Mouse (Mus musculus) hindbrain, embryonic 15.5 days (tissue): ENCODE measurements around the gene Odf3l1. TPM values are rescaled to one million over a fixed set of nuclear protein-coding genes. Genes with fewer than 3 reads are reported as not detected.
A peak's percentile ranks its signal among the peaks of the same experiment; 100 is the strongest.

Source experiments
- ATAC-seq: fragments of 200-750 bp; cut with Nextera tagmentation; 2 replicates; pipeline ENCODE4 v1.8.0; 2017; ENCODE audit warnings: low read depth, moderate number of reproducible peaks, moderate TSS enrichment; ENCODE audit not compliant: low FRiP score
- H3K27ac ChIP-seq: fragments of 300-500 bp; sonication (generic); replicated peaks from 2 replicates; pipeline ENCODE4 v1.5.1; 2015; ENCODE audit warnings: mild to moderate bottlenecking, inconsistent platforms
- H3K27me3 ChIP-seq: fragments of 300-500 bp; sonication (generic); 2 replicates; pipeline ENCODE4 v1.6.1; 2015; ENCODE audit warnings: control low read depth, inconsistent platforms
- H3K36me3 ChIP-seq: fragments of 300-500 bp; sonication (generic); 2 replicates; pipeline ENCODE4 v1.6.1; 2015; ENCODE audit warnings: control low read depth, inconsistent platforms
- H3K4me1 ChIP-seq: fragments of 300-500 bp; sonication (generic); replicated peaks from 2 replicates; pipeline ENCODE4 v1.6.1; 2015; ENCODE audit warnings: control low read depth, inconsistent platforms
- H3K4me2 ChIP-seq: fragments of 300-500 bp; sonication (generic); 2 replicates; pipeline ENCODE4 v1.6.1; 2015; ENCODE audit warnings: moderate library complexity, mild to moderate bottlenecking, inconsistent platforms
- H3K4me3 ChIP-seq: fragments of 300-500 bp; sonication (generic); 2 replicates; pipeline ENCODE4 v1.5.1; 2015; ENCODE audit warnings: mild to moderate bottlenecking, inconsistent platforms
- H3K9ac ChIP-seq: fragments of 300-500 bp; sonication (generic); 2 replicates; pipeline ENCODE4 v1.6.1; 2015; ENCODE audit warnings: inconsistent platforms
- H3K9me3 ChIP-seq: fragments of 300-500 bp; sonication (generic); 2 replicates; pipeline ENCODE4 v1.6.1; 2016; ENCODE audit warnings: control low read depth, inconsistent platforms
- WGBS: fragments of 180-500 bp; shearing (Covaris S2); methylation state at CpG from one replicate; pipeline ENCODE4 v1.1.7; 2015; 5-methylcytosine and 5-hydroxymethylcytosine counted together
- polyA plus RNA-seq: library from polyadenylated mRNA; unstranded; fragments of >200 nt; fragmentation: Nextera tagmentation; extraction: Ambion mirVana; gene quantifications from 2 replicates; pipeline ENCODE4 v1.2.1, GENCODE M21; 2015

The Odf3l1 gene
- polyA plus RNA-seq, 1 experiment from 2014 or later = 0.12 TPM

- 50% methylated on average over 5 of the region's 5 CpGs for WGBS
- Histone ChIP-seq H3K4me3 (no peak overlapping the region), H3K9me3 (no peaks in the 10 kb centered on the region), H3K9ac (no peak overlapping the region), H3K36me3 (no peaks in the 10 kb centered on the region), H3K27ac (no peak overlapping the region), H3K4me1 (peaks cover 37% of the 10 kb centered on the region), H3K4me2 (no peak overlapping the region), H3K27me3 (no peaks in the 10 kb centered on the region)
- ATAC-seq = no peak
These were observed 23.8 kb downstream of the Odf3l1 start for GRCm38 (mm10) chr9:56840721-56841120.

- 86% methylated on average over 5 of the region's 5 CpGs for WGBS
- Histone ChIP-seq H3K4me1 (peaks cover 19% of the 10 kb centered on the region), H3K4me2 (no peak overlapping the region), H3K36me3 (no peaks in the 10 kb centered on the region), H3K9me3 (no peaks in the 10 kb centered on the region), H3K27me3 (no peaks in the 10 kb centered on the region), H3K27ac (no peak overlapping the region), H3K4me3 (no peak overlapping the region), H3K9ac (no peak overlapping the region)
- no peak for ATAC-seq
These were observed 29.3 kb downstream of the Odf3l1 start for GRCm38 (mm10) chr9:56835152-56835551.

- no peak overlapping the region for H3K27ac ChIP-seq
- H3K9ac ChIP-seq = no peak overlapping the region
- no peaks in the 10 kb centered on the region for H3K36me3 ChIP-seq
- H3K4me2 ChIP-seq = no peak overlapping the region
- peaks cover 27% of the 10 kb centered on the region for H3K4me1 ChIP-seq
- no peaks in the 10 kb centered on the region for H3K27me3 ChIP-seq
- 25% methylated on average over 6 of the region's 6 CpGs for WGBS
- no peak for ATAC-seq
- no peaks in the 10 kb centered on the region for H3K9me3 ChIP-seq
- no peak overlapping the region for H3K4me3 ChIP-seq
These were observed 31.6 kb downstream of the Odf3l1 start for GRCm38 (mm10) chr9:56832900-56833299.

- no peaks in the 10 kb centered on the region for H3K9me3 ChIP-seq
These were observed 32.6 kb downstream of the Odf3l1 start for GRCm38 (mm10) chr9:56831904-56832303.

GRCm38 (mm10) chr9:56830162-56830561 lies 34.3 kb downstream of the Odf3l1 start:
- Histone ChIP-seq H3K27ac (no peak overlapping the region), H3K4me2 (no peak overlapping the region), H3K4me1 (peaks cover 35% of the 10 kb centered on the region), H3K27me3 (no peaks in the 10 kb centered on the region), H3K9ac (no peak overlapping the region), H3K9me3 (no peaks in the 10 kb centered on the region), H3K4me3 (no peak overlapping the region), H3K36me3 (no peaks in the 10 kb centered on the region)
- WGBS = 12% methylated on average over 4 of the region's 4 CpGs
- peak; percentile 37; the same call in 1 of the 2 replicates for ATAC-seq

More at GRCm38 (mm10) chr9:56831904-56832303, 32.6 kb downstream of the Odf3l1 start:
- Histone ChIP-seq H3K4me2 (no peak overlapping the region), H3K36me3 (no peaks in the 10 kb centered on the region), H3K4me1 (peaks cover 28% of the 10 kb centered on the region), H3K9ac (no peak overlapping the region), H3K27ac (no peak overlapping the region), H3K27me3 (no peaks in the 10 kb centered on the region), H3K4me3 (no peak overlapping the region)
- 88% methylated on average over 3 of the region's 3 CpGs for WGBS
- no peak for ATAC-seq

- Histone ChIP-seq H3K4me2 (no peak overlapping the region), H3K9me3 (no peaks in the 10 kb centered on the region), H3K4me1 (peaks cover 40% of the 10 kb centered on the region), H3K4me3 (no peak overlapping the region), H3K27me3 (no peaks in the 10 kb centered on the region), H3K9ac (no peak overlapping the region), H3K27ac (no peak overlapping the region), H3K36me3 (no peaks in the 10 kb centered on the region)
- WGBS = 79% methylated on average over 6 of the region's 6 CpGs
- no peak for ATAC-seq
These were observed 35.6 kb downstream of the Odf3l1 start for GRCm38 (mm10) chr9:56828841-56829240.

- no peak for ATAC-seq
- Histone ChIP-seq H3K4me2 (no peak overlapping the region), H3K27me3 (no peaks in the 10 kb centered on the region), H3K27ac (no peak overlapping the region), H3K9ac (no peak overlapping the region), H3K4me1 (peaks cover 33% of the 10 kb centered on the region), H3K4me3 (no peak overlapping the region), H3K9me3 (no peaks in the 10 kb centered on the region), H3K36me3 (no peaks in the 10 kb centered on the region)
- 22% methylated on average over 9 of the region's 9 CpGs for WGBS
These were observed 36.3 kb downstream of the Odf3l1 start for GRCm38 (mm10) chr9:56828146-56828545.

- peak; percentile 61; the same call in 1 of the 2 replicates for ATAC-seq
- Histone ChIP-seq H3K9ac (peak overlapping the region; percentile 39), H3K27ac (peak overlapping the region; percentile 20; the same call in 1 of the 2 replicates)
These were observed 38.8 kb downstream of the Odf3l1 start for GRCm38 (mm10) chr9:56825476-56826213.

GRCm38 (mm10) chr9:56824900-56825299 lies 39.6 kb downstream of the Odf3l1 start:
- H3K27ac ChIP-seq = no peak overlapping the region

More at GRCm38 (mm10) chr9:56825476-56826213, 38.8 kb downstream of the Odf3l1 start:
- WGBS = 11% methylated on average over 21 of the region's 21 CpGs
- H3K4me2 ChIP-seq = peak overlapping the region; percentile 55
- no peaks in the 10 kb centered on the region for H3K36me3 ChIP-seq
- no peaks in the 10 kb centered on the region for H3K9me3 ChIP-seq
- no peaks in the 10 kb centered on the region for H3K27me3 ChIP-seq
- H3K4me3 ChIP-seq = peak overlapping the region; percentile 24
- peaks cover 26% of the 10 kb centered on the region for H3K4me1 ChIP-seq

GRCm38 (mm10) chr9:56810916-56811315 lies 53.6 kb downstream of the Odf3l1 start:
- H3K9ac ChIP-seq = no peak overlapping the region
- WGBS = 85% methylated on average over 1 of the region's 1 CpGs
- H3K4me2 ChIP-seq = no peak overlapping the region
- no peak overlapping the region for H3K27ac ChIP-seq
- no peaks in the 10 kb centered on the region for H3K36me3 ChIP-seq
- H3K4me3 ChIP-seq = no peak overlapping the region
- H3K9me3 ChIP-seq = no peaks in the 10 kb centered on the region
- no peak for ATAC-seq
- H3K27me3 ChIP-seq = no peaks in the 10 kb centered on the region
- H3K4me1 ChIP-seq = no peaks in the 10 kb centered on the region

More at GRCm38 (mm10) chr9:56824900-56825299, 39.6 kb downstream of the Odf3l1 start:
- Histone ChIP-seq H3K27me3 (no peaks in the 10 kb centered on the region), H3K4me2 (no peak overlapping the region), H3K4me3 (no peak overlapping the region), H3K4me1 (peaks cover 18% of the 10 kb centered on the region), H3K36me3 (no peaks in the 10 kb centered on the region), H3K9me3 (no peaks in the 10 kb centered on the region), H3K9ac (no peak overlapping the region)
- no peak for ATAC-seq
- 3% methylated on average over 3 of the region's 3 CpGs for WGBS

GRCm38 (mm10) chr9:56807990-56808389 lies 56.5 kb downstream of the Odf3l1 start:
- no peak overlapping the region for H3K27ac ChIP-seq

GRCm38 (mm10) chr9:56803146-56803545 lies 61.3 kb downstream of the Odf3l1 start:
- WGBS = 67% methylated on average over 7 of the region's 7 CpGs
- Histone ChIP-seq H3K4me1 (no peaks in the 10 kb centered on the region), H3K27me3 (peaks cover 5% of the 10 kb centered on the region), H3K9me3 (no peaks in the 10 kb centered on the region), H3K36me3 (no peaks in the 10 kb centered on the region), H3K27ac (no peak overlapping the region), H3K9ac (no peak overlapping the region), H3K4me2 (no peak overlapping the region), H3K4me3 (no peak overlapping the region)
- no peak for ATAC-seq

More at GRCm38 (mm10) chr9:56807990-56808389, 56.5 kb downstream of the Odf3l1 start:
- Histone ChIP-seq H3K4me1 (no peaks in the 10 kb centered on the region), H3K36me3 (no peaks in the 10 kb centered on the region), H3K4me3 (no peak overlapping the region), H3K4me2 (no peak overlapping the region), H3K9me3 (no peaks in the 10 kb centered on the region), H3K9ac (no peak overlapping the region), H3K27me3 (no peaks in the 10 kb centered on the region)
- ATAC-seq = no peak
- WGBS = 89% methylated on average over 6 of the region's 6 CpGs
